Mouse (Mus musculus): Measurements from ENCODE around the gene Git1.

DNA sequence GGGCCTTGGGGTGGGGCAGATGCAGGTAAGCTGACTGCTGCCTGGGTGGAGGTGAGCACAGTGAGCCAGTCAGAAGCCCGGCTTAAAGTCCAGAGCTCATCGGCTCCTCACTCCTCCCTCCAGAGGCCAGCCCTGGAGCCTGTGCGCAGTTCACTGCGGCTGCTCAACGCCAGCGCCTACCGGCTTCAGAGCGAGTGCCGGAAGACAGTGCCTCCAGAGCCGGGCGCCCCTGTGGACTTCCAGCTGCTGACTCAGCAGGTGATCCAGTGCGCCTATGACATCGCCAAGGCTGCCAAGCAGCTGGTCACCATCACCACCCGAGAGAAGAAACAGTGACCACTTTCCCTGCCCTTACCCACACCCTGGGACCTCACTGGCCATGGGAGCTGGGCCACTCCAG is 12.9 kb downstream of the Git1 start:
- TF ChIP-seq POLR2A (IDR thresholded peaks at IDR 0.05; ENCODE audit: extremely low read depth, insufficient read depth, low read length) (no peak), CTCF (IDR thresholded peaks at IDR 0.05; ENCODE audit: low read depth, low read length) (no peak)

Data from liver, adult 2 months (tissue).